Comparison of ENCODE assay signal across 12 mouse cellular contexts in the genomic region with DNA sequence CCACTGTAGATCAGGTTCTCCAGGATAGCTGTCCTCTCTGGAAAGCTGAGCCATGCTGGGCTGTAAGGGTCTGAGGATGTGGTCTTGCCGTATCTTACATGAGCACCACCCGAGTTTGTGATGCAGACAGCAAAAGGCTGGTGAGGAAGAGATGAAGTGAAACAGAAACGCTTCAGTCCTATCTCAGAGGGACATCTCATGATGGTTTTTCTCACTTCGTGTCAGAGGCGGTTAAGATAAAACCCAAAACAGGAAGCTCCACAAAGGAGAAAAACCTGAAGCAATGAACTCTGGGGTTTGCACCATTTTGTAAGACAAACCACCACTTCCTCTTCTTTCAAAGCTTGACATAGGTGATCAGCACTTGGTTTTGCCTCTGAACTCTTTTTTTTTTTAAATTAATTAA. TPM values are rescaled to one million over a fixed set of nuclear protein-coding genes. Genes with fewer than 3 reads are reported as not detected.
DNase-seq lines count a peak whose midpoint lies in the region; ATAC-seq and TF ChIP-seq lines count a peak whose summit lies in the region.
"Had no signal": no experiment of that assay in that cellular context is flagged by ENCODE, and none has a peak within 500 bp of the region (broad histone marks: within the 10 kb centered on the region; RNA-seq: fewer than 3 reads in every experiment).

No protein-coding gene starts in this region.

- no peak overlapping the region for H3K9ac ChIP-seq in liver, adult 2 months (ENCODE audit: low read depth, low read length)
- no peak overlapping the region for H3K9ac ChIP-seq in forebrain, embryonic 16.5 days (replicated peaks; ENCODE audit: low read depth, low read length)
- H3K9ac ChIP-seq: embryonic facial prominence, embryonic 15.5 days had no signal

- no peak for ATAC-seq in forebrain, embryonic 16.5 days

- no peaks in the 10 kb centered on the region for H3K36me3 ChIP-seq in liver, adult 2 months (ENCODE audit: control insufficient read depth, insufficient read depth, low read length)
- H3K36me3 ChIP-seq in forebrain, embryonic 16.5 days (ENCODE audit: control insufficient read depth, insufficient read depth): no peaks in the 10 kb centered on the region
- H3K36me3 ChIP-seq: embryonic facial prominence, embryonic 15.5 days; limb, embryonic 10.5 days had no signal

- H3K27me3 ChIP-seq in liver, adult 2 months (ENCODE audit: control insufficient read depth, insufficient read depth, low read length): no peaks in the 10 kb centered on the region
- no peaks in the 10 kb centered on the region for H3K27me3 ChIP-seq in forebrain, embryonic 16.5 days (replicated peaks; ENCODE audit: control insufficient read depth, insufficient read depth, low read length)
- H3K27me3 ChIP-seq: embryonic facial prominence, embryonic 15.5 days had no signal

- DNase-seq in spleen, adult 18-20 months: peak; percentile 45 to 54
- DNase-seq in spleen, adult 12 weeks (ENCODE audit: low spot score): no peak
- peak; percentile 41 for DNase-seq in liver, adult 2 months (ENCODE audit: extremely low read depth, low read depth, low spot score)
- peak; percentile 84 to 88 for DNase-seq in natural killer cell, adult 2 months (ENCODE audit: low spot score in 2 of 2)
- DNase-seq in right cerebral cortex, postnatal 36 days (ENCODE audit: low spot score in 2 of 2): no peak
- DNase-seq in adrenal gland, adult 18-20 months (ENCODE audit: low spot score in 2 of 2): no peak
- DNase-seq in cerebellum, adult 9-11 months: no peak
- DNase-seq: gastrocnemius, postnatal 25 days; kidney, adult 18-20 months had no signal

- no peaks in the 10 kb centered on the region for H3K79me2 ChIP-seq in liver, adult 2 months (ENCODE audit: control insufficient read depth, insufficient read depth, low read length)

- no peak overlapping the region for H3K4me2 ChIP-seq in forebrain, embryonic 16.5 days (ENCODE audit: low read length)
- H3K4me2 ChIP-seq: embryonic facial prominence, embryonic 15.5 days had no signal

- no peaks in the 10 kb centered on the region for H3K4me1 ChIP-seq in liver, adult 2 months (ENCODE audit: control insufficient read depth, insufficient read depth, low read length)
- no peaks in the 10 kb centered on the region for H3K4me1 ChIP-seq in forebrain, embryonic 16.5 days (replicated peaks; ENCODE audit: control insufficient read depth, insufficient read depth, low read length)
- H3K4me1 ChIP-seq: embryonic facial prominence, embryonic 15.5 days; limb, embryonic 10.5 days had no signal

- WGBS in liver, adult 2 months: 65% methylated on average over 5 of the region's 5 CpGs
- WGBS in forebrain, embryonic 16.5 days: 90% methylated on average over 5 of the region's 5 CpGs

- peak overlapping the region; percentile 7; the same call in 1 of the 2 replicates for H3K27ac ChIP-seq in liver, adult 2 months (replicated peaks; ENCODE audit: insufficient read depth, low read depth, low read length)
- no peak overlapping the region for H3K27ac ChIP-seq in forebrain, embryonic 16.5 days (ENCODE audit: low read length)
- H3K27ac ChIP-seq: embryonic facial prominence, embryonic 15.5 days; limb, embryonic 10.5 days had no signal

- TF ChIP-seq POLR2A in liver, adult 2 months (IDR thresholded peaks at IDR 0.05; ENCODE audit: extremely low read depth, insufficient read depth, low read length): no peak

- H3K9me3 ChIP-seq in forebrain, embryonic 16.5 days (ENCODE audit: control insufficient read depth, low read length): no peaks in the 10 kb centered on the region
- H3K9me3 ChIP-seq: embryonic facial prominence, embryonic 15.5 days; limb, embryonic 10.5 days had no signal

- no peak for TF ChIP-seq CTCF in liver, adult 2 months (IDR thresholded peaks at IDR 0.05; ENCODE audit: low read depth, low read length)

- H3K4me3 ChIP-seq in liver, adult 2 months (ENCODE audit: insufficient read depth, low read depth, low read length): no peak overlapping the region
- H3K4me3 ChIP-seq in forebrain, embryonic 16.5 days (replicated peaks; ENCODE audit: low read length): no peak overlapping the region
- H3K4me3 ChIP-seq: embryonic facial prominence, embryonic 15.5 days; limb, embryonic 10.5 days had no signal

RNA-seq across cellular contexts. Expression of a gene that starts 13.2 kb away (rescaled TPM):
- not detected in 2 replicates for total RNA-seq in liver, adult 2 months (2014; rRNA removed)
- not detected in 2 replicates for polyA plus RNA-seq in liver, adult 2 months (2012; rRNA removed)
- polyA plus RNA-seq in forebrain, embryonic 16.5 days (2015; fragmentation: Nextera tagmentation; extraction: Ambion mirVana): 0.23 and 0.36 TPM in 2 replicates
- not detected for total RNA-seq in adrenal gland, adult 18-20 months (2021)
- polyA plus RNA-seq: limb, embryonic 10.5 days had no signal

RNA-seq across cellular contexts. Expression of a gene that starts 13.5 kb away (rescaled TPM):
- total RNA-seq in liver, adult 2 months (2014; rRNA removed): 7.1 and 9.8 TPM in 2 replicates
- polyA plus RNA-seq in liver, adult 2 months (2012; rRNA removed): 1.7 and 1.8 TPM in 2 replicates
- polyA plus RNA-seq in forebrain, embryonic 16.5 days (2015; fragmentation: Nextera tagmentation; extraction: Ambion mirVana): 9.0 and 12.5 TPM in 2 replicates
- 10 to 100 TPM; 12.3 to 13.5 TPM for total RNA-seq in adrenal gland, adult 18-20 months (2021)

RNA-seq across cellular contexts. Expression of a gene that starts 38.8 kb away (rescaled TPM):
- total RNA-seq in liver, adult 2 months (2014; rRNA removed): 4.5 and 4.8 TPM in 2 replicates
- 0.50 and 1.3 TPM in 2 replicates for polyA plus RNA-seq in liver, adult 2 months (2012; rRNA removed)
- polyA plus RNA-seq in forebrain, embryonic 16.5 days (2015; fragmentation: Nextera tagmentation; extraction: Ambion mirVana): 1.7 and 1.9 TPM in 2 replicates
- total RNA-seq in adrenal gland, adult 18-20 months (2021): 10 to 100 TPM in 1 of 2 experiments, 1 to 10 TPM in 1; 9.1 to 11.0 TPM

Comparison
In these comparisons a context has a peak if more than half of its experiments do, and no peak if none do; other contexts are left out.
1. DNase-seq: peak in spleen, adult 18-20 months (2 of 2), liver, adult 2 months (single experiment) and natural killer cell, adult 2 months (2 of 2); none in spleen, adult 12 weeks (single experiment), right cerebral cortex, postnatal 36 days (0 of 2), adrenal gland, adult 18-20 months (0 of 2) and cerebellum, adult 9-11 months (single experiment).